Mouse (Mus musculus): Measurements from ENCODE around the gene Hnrnpc. TPM values are rescaled to one million over a fixed set of nuclear protein-coding genes. Genes with fewer than 3 reads are reported as not detected.

Gene Hnrnpc
- 555 and 601 TPM in 2 replicates for polyA plus RNA-seq (2015; fragmentation: Nextera tagmentation; extraction: Ambion mirVana)

GRCm38 (mm10) chr14:52103856-52104676, at the start of gene Hnrnpc:
Hnrnpc (minus strand) TSS chr14:52104028.
- Histone ChIP-seq H3K4me2 (replicated peaks) (peak within 1 kb of the TSS; percentile 70), H3K4me3 (replicated peaks) (peak within 1 kb of the TSS; percentile 65), H3K36me3 (0 out of 2 replicates have a peak, but pooled peaks cover 4% of the 10 kb centered on the region), H3K27ac (peak within 1 kb of the TSS; percentile 94), H3K9ac (peak within 1 kb of the TSS; percentile 86), H3K9me3 (no peaks in the 10 kb centered on the region), H3K4me1 (replicated peaks) (peaks cover 20% of the 10 kb centered on the region; the same call in 1 of the 2 replicates), H3K27me3 (replicated peaks) (no peaks in the 10 kb centered on the region)
- ATAC-seq = peak; percentile 98
- under 1% methylated on average over 50 of the region's 50 CpGs for WGBS

DNA sequence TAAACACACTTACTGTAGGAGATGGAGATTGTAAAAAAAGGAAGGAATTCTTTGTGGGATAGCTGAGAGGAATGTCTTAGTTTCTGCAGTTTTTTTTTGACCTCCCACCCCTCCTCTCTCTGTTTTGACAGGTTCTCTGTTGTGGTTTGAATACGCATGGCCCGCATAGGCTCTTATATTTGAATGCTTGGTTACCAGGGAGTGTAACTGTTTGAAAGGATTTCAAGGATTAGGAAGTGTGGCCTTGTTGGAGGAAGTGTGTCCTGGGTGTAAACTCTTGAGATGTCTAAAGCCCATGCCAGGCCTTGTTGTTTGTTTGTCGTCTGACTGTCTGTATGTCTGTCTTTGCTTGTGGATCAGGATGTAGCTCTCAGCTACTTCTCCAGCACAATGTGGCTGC, 48.8 kb upstream of the Hnrnpc start:
- no peaks in the 10 kb centered on the region for H3K27me3 ChIP-seq (replicated peaks)
- H3K4me3 ChIP-seq (replicated peaks) = no peak overlapping the region
- no peak overlapping the region for H3K9ac ChIP-seq
- no peak for ATAC-seq
- 57% methylated on average over 3 of the region's 3 CpGs for WGBS
- no peaks in the 10 kb centered on the region for H3K36me3 ChIP-seq
- no peaks in the 10 kb centered on the region for H3K9me3 ChIP-seq
- no peak overlapping the region for H3K4me2 ChIP-seq (replicated peaks)
- no peak overlapping the region for H3K27ac ChIP-seq
- H3K4me1 ChIP-seq (replicated peaks) = no peaks in the 10 kb centered on the region

DNA sequence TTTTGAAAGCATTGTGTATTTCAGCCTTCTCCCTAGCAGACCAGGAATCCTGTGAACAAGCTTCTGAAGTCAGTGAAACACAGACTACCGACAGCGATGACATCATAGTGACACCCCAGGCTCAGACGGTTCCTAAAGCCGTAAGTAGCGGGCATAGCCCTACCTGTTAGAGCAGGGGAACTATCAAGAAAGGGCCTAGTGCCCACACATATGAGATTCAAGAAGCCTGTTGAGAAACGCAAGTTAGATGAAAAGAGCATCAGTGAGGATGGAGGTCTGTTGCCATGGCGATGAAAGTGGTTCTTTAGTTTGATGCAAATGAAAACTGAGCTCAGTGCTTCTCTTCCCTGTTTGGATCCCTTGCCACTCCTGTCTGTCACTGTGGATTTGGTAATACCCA, 48.4 kb upstream of the Hnrnpc start:
- H3K9me3 ChIP-seq = no peaks in the 10 kb centered on the region
- no peaks in the 10 kb centered on the region for H3K36me3 ChIP-seq
- H3K27ac ChIP-seq = no peak overlapping the region
- H3K4me2 ChIP-seq (replicated peaks) = no peak overlapping the region
- H3K4me1 ChIP-seq (replicated peaks) = no peaks in the 10 kb centered on the region
- H3K9ac ChIP-seq = no peak overlapping the region
- WGBS = 41% methylated on average over 7 of the region's 7 CpGs
- ATAC-seq = no peak
- H3K27me3 ChIP-seq (replicated peaks) = no peaks in the 10 kb centered on the region
- H3K4me3 ChIP-seq (replicated peaks) = no peak overlapping the region

DNA sequence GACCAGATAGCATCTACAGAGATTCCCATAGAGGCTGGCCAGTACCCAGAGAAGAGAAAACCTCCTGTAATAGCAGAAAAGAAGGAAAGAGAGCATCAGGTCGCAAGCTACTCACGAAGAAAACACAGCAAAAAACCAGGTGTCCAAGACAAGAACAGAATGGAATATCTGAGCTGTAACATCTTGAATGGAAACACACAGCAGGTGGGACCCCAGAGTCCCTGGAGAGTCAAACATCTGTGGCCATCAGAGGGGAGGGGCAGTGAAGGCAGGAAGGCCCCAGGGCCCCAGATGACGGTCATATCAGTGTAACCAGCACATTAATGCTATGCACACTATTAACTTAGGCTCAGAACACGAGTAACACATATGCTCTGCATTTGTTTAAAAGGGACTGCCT, 46.1 kb upstream of the Hnrnpc start:
- Histone ChIP-seq H3K9me3 (no peaks in the 10 kb centered on the region), H3K4me1 (replicated peaks) (no peaks in the 10 kb centered on the region), H3K27me3 (replicated peaks) (no peaks in the 10 kb centered on the region), H3K4me2 (replicated peaks) (no peak overlapping the region), H3K36me3 (no peaks in the 10 kb centered on the region), H3K27ac (no peak overlapping the region), H3K4me3 (replicated peaks) (no peak overlapping the region), H3K9ac (no peak overlapping the region)
- no peak for ATAC-seq
- WGBS = 68% methylated on average over 4 of the region's 4 CpGs

DNA sequence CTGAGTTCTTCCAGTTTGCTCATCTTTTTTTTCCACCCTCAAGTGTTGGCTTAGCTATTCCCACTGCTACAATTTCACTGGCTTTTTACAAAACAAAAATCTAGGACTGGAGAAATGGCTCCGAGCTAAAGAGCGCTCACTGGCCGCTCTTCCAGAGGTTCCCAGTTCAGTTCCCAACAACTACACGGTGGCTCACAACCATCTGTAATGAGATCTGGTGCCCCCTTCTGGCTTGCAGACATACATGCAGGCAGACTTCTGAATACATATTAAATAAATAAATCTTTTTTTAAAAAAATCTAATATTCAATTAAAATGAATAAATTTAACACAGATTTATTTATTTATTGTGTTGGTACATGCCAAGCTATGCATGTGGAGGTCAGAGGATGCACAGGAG, 42.7 kb upstream of the Hnrnpc start:
- H3K27me3 ChIP-seq (replicated peaks) = no peaks in the 10 kb centered on the region
- no peaks in the 10 kb centered on the region for H3K9me3 ChIP-seq
- H3K4me3 ChIP-seq (replicated peaks) = no peak overlapping the region
- H3K4me2 ChIP-seq (replicated peaks) = no peak overlapping the region
- 61% methylated on average over 4 of the region's 4 CpGs for WGBS
- H3K9ac ChIP-seq = no peak overlapping the region
- H3K27ac ChIP-seq = no peak overlapping the region
- ATAC-seq = no peak
- H3K36me3 ChIP-seq = no peaks in the 10 kb centered on the region
- no peaks in the 10 kb centered on the region for H3K4me1 ChIP-seq (replicated peaks)

DNA sequence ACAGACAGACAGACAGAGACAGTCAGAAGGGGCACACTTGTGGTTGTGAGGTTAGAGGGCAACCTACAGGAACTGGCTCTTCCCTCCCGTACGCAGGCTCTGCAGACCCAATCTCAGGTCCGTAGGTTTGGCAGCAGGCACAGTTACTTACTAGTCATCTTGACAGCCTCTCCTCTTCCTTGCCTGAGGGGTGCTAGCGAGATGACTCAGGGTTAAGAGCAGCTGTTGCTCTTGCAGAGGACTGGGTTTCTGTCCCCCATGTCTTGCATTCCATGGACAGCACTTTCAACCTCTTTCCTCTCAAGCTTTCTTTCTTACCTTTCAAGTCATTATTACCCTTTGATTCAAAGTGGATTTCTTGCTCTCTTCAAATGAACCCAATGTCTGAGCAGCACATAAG, 40.3 kb upstream of the Hnrnpc start:
- no peak overlapping the region for H3K27ac ChIP-seq
- no peaks in the 10 kb centered on the region for H3K36me3 ChIP-seq
- no peak overlapping the region for H3K4me3 ChIP-seq (replicated peaks)
- no peak for ATAC-seq
- 72% methylated on average over 4 of the region's 4 CpGs for WGBS
- no peaks in the 10 kb centered on the region for H3K4me1 ChIP-seq (replicated peaks)
- no peaks in the 10 kb centered on the region for H3K27me3 ChIP-seq (replicated peaks)
- H3K4me2 ChIP-seq (replicated peaks) = no peak overlapping the region
- H3K9ac ChIP-seq = no peak overlapping the region
- no peaks in the 10 kb centered on the region for H3K9me3 ChIP-seq

- 63% methylated on average over 16 of the region's 16 CpGs for WGBS
- Histone ChIP-seq H3K4me3 (replicated peaks) (no peak overlapping the region), H3K36me3 (no peaks in the 10 kb centered on the region), H3K27ac (no peak overlapping the region), H3K4me2 (replicated peaks) (no peak overlapping the region; the same call in 1 of the 2 replicates), H3K27me3 (replicated peaks) (no peaks in the 10 kb centered on the region), H3K9me3 (no peaks in the 10 kb centered on the region), H3K9ac (no peak overlapping the region), H3K4me1 (replicated peaks) (no peaks in the 10 kb centered on the region)
- ATAC-seq = no peak
These were observed 37.8 kb upstream of the Hnrnpc start for GRCm38 (mm10) chr14:52141445-52142127.

DNA sequence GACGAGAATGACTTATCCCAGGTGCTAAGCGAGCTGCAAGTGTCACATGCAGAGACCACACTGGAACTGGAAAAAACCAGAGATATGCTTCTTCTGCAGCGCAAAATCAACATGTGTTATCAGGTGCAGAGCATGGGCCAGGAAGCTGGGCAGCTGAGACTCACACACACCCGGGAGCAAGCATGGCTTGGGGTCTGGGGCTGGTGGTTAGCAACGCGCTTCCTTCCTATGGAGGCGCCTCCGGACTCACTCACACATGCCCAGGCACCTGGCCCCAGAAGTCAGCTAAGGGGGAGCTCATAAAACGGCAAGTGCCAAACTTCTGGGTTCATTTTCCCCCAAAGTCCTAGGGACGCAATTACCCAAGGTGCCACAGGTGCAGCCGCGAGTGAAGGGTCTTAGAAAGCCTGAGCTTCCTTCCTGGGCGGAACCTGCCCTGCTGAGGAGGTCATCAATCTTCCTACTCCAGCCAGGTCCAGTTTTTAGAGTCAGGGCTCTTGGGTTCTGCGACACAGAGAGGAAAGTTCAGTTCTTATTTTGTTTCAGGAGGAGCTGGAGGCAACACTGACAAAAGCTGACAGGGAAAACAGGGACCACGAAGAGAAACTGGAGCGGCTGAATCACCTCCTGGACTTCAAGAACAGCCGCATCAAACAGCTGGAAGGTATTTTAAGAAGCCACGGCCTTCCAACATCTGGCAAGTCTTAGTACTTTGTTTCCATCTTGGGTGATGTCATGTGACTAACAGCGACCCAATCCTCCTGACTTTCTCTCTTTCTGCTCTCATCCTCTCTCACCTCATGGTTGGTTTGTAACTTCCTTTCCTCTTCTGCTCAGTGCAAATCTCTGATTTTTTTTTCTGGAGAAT, 37.0 kb upstream of the Hnrnpc start:
- Histone ChIP-seq H3K9ac (no peak overlapping the region), H3K9me3 (no peaks in the 10 kb centered on the region), H3K27ac (no peak overlapping the region), H3K4me2 (replicated peaks) (peak overlapping the region; percentile 46), H3K36me3 (no peaks in the 10 kb centered on the region), H3K27me3 (replicated peaks) (no peaks in the 10 kb centered on the region), H3K4me3 (replicated peaks) (no peak overlapping the region; the same call in 1 of the 2 replicates), H3K4me1 (replicated peaks) (no peaks in the 10 kb centered on the region)
- 0 out of 2 replicates have a peak, but pooled peaks have one; percentile 34 for ATAC-seq
- WGBS = 45% methylated on average over 19 of the region's 19 CpGs

GRCm38 (mm10) chr14:52133584-52133983, 29.8 kb upstream of the Hnrnpc start:
- no peak for ATAC-seq
- Histone ChIP-seq H3K27ac (no peak overlapping the region), H3K36me3 (no peaks in the 10 kb centered on the region), H3K9ac (no peak overlapping the region), H3K4me2 (replicated peaks) (no peak overlapping the region), H3K4me1 (replicated peaks) (no peaks in the 10 kb centered on the region), H3K9me3 (no peaks in the 10 kb centered on the region), H3K27me3 (replicated peaks) (no peaks in the 10 kb centered on the region), H3K4me3 (replicated peaks) (no peak overlapping the region)
- WGBS = 79% methylated on average over 5 of the region's 5 CpGs

DNA sequence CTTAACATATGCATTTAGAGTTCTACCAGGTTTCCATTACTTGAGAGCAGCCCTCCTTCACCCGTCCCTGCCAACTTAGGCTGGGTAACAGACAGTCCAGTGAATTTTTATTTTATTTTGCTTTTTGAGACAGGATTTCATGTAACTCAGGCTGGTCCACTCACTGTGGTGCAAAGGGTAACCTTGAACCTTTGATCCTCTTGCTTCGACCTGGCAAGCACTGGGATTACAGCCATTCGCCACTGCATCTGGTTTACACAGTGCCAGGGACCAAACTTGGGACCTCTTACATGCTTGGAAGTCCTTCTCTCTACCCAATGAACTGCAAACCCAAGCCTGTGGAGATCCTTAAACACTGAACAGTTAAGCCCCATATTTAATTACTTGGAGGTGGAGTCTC, 20.8 kb upstream of the Hnrnpc start:
- Histone ChIP-seq H3K36me3 (no peaks in the 10 kb centered on the region), H3K4me2 (replicated peaks) (no peak overlapping the region), H3K27ac (no peak overlapping the region), H3K27me3 (replicated peaks) (no peaks in the 10 kb centered on the region), H3K4me1 (replicated peaks) (no peaks in the 10 kb centered on the region), H3K9ac (no peak overlapping the region), H3K4me3 (replicated peaks) (no peak overlapping the region), H3K9me3 (no peaks in the 10 kb centered on the region)
- ATAC-seq = no peak
- 91% methylated on average over 3 of the region's 3 CpGs for WGBS

- Histone ChIP-seq H3K4me2 (replicated peaks) (no peak overlapping the region), H3K4me1 (replicated peaks) (peaks cover 3% of the 10 kb centered on the region; the same call in 1 of the 2 replicates), H3K4me3 (replicated peaks) (no peak overlapping the region), H3K27ac (no peak overlapping the region), H3K9me3 (no peaks in the 10 kb centered on the region), H3K27me3 (replicated peaks) (no peaks in the 10 kb centered on the region), H3K9ac (no peak overlapping the region), H3K36me3 (no peaks in the 10 kb centered on the region)
- ATAC-seq = no peak
- 24% methylated on average over 4 of the region's 4 CpGs for WGBS
These were observed 20.1 kb upstream of the Hnrnpc start for GRCm38 (mm10) chr14:52123918-52124317.

DNA sequence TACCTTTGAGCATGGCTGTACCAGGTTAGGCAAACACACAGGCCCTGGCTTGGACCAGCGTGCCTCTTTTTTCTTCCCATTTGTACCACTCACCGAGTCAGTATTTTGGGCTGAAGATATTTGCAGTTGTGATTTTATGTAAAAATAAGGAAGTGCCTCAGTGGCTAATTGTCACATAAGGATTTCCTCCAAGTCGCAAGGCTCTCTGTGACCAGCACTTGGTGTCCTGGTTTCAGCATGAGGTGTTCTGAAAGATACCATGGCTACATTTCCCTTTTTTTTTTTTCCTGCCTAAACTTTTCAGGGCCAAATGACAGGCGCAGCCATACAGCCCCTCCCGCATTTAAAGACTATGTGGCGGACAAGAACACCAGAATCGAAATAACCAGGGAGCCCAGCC, 16.3 kb upstream of the Hnrnpc start:
- no peak overlapping the region for H3K27ac ChIP-seq
- H3K36me3 ChIP-seq = no peaks in the 10 kb centered on the region
- H3K9ac ChIP-seq = no peak overlapping the region
- no peak for ATAC-seq
- WGBS = 58% methylated on average over 7 of the region's 7 CpGs
- 0 out of 2 replicates have a peak overlapping the region, but pooled peaks have one; percentile 96 for H3K4me2 ChIP-seq (replicated peaks)
- peaks cover 8% of the 10 kb centered on the region; the same call in 1 of the 2 replicates for H3K4me1 ChIP-seq (replicated peaks)
- H3K9me3 ChIP-seq = no peaks in the 10 kb centered on the region
- H3K27me3 ChIP-seq (replicated peaks) = no peaks in the 10 kb centered on the region
- H3K4me3 ChIP-seq (replicated peaks) = no peak overlapping the region
